Mouse (Mus musculus) liver, adult 2 months (tissue): Measurements from ENCODE around the gene Camk2b.

ENCODE experiments used
- CTCF ChIP-seq: fragments of 200-500 bp; IDR thresholded peaks from 2 replicates; pipeline ENCODE4 v1.5.1; 2011; ENCODE audit warnings: low read depth, low read length, control low read depth
- POLR2A ChIP-seq: fragments of 200-500 bp; IDR thresholded peaks from 2 replicates; pipeline ENCODE4 v1.6.1; 2011; ENCODE audit warnings: low read length, control low read depth; ENCODE audit not compliant: insufficient read depth; ENCODE audit errors: extremely low read depth

- TF ChIP-seq POLR2A (no peak), CTCF (peak; percentile 19; the same call in 1 of the 2 replicates)
Observed at GRCm38 (mm10) chr11:5953130-5953765, 112.9 kb downstream of the Camk2b start.
